Mouse (Mus musculus) WW6 (cell line): ENCODE results near the gene Atg4c.

ENCODE experiments used
- DNase-seq: peaks from one replicate; pipeline ENCODE4 v3.0.0-alpha.2; 2013; ENCODE audit warnings: low read depth, low spot score

Gene Atg4c

GRCm38 (mm10) chr4:99186412-99187125 lies 7.2 kb upstream of the Atg4c start:
- DNase-seq: no peak

- DNase-seq: no peak
Measured at GRCm38 (mm10) chr4:99192640-99193039, 1.1 kb upstream of the Atg4c start.

GRCm38 (mm10) chr4:99193214-99193613 lies 520 bp upstream of the Atg4c start:
- no peak for DNase-seq

GRCm38 (mm10) chr4:99194826-99195225 lies 1.1 kb downstream of the Atg4c start:
- DNase-seq: no peak

GRCm38 (mm10) chr4:99198721-99199120 lies 5.0 kb downstream of the Atg4c start:
- no peak for DNase-seq

GRCm38 (mm10) chr4:99199757-99200251 lies 6.1 kb downstream of the Atg4c start:
- no peak for DNase-seq

GRCm38 (mm10) chr4:99200383-99201136 lies 6.8 kb downstream of the Atg4c start:
- no peak for DNase-seq

GRCm38 (mm10) chr4:99205773-99206172 lies 12.0 kb downstream of the Atg4c start:
- DNase-seq: no peak

- no peak for DNase-seq
Measured at GRCm38 (mm10) chr4:99206356-99206755, 12.6 kb downstream of the Atg4c start.

- no peak for DNase-seq
Measured at GRCm38 (mm10) chr4:99210087-99210486, 16.4 kb downstream of the Atg4c start.

GRCm38 (mm10) chr4:99211606-99212005 lies 17.9 kb downstream of the Atg4c start:
- no peak for DNase-seq

- no peak for DNase-seq
Measured at GRCm38 (mm10) chr4:99213123-99213522, 19.4 kb downstream of the Atg4c start.

GRCm38 (mm10) chr4:99222221-99222620 lies 28.5 kb downstream of the Atg4c start:
- DNase-seq: no peak

GRCm38 (mm10) chr4:99224790-99225189 lies 31.1 kb downstream of the Atg4c start:
- DNase-seq: no peak

GRCm38 (mm10) chr4:99227226-99227625 lies 33.5 kb downstream of the Atg4c start:
- DNase-seq: no peak

- DNase-seq: no peak
Measured at GRCm38 (mm10) chr4:99229371-99229770, 35.6 kb downstream of the Atg4c start.

- DNase-seq: peak; percentile 13
Measured at GRCm38 (mm10) chr4:99235203-99235856, 41.6 kb downstream of the Atg4c start.

- DNase-seq: peak; percentile 36
Measured at GRCm38 (mm10) chr4:99238305-99238704, 44.6 kb downstream of the Atg4c start.

GRCm38 (mm10) chr4:99241674-99242073 lies 47.9 kb downstream of the Atg4c start:
- peak; percentile 45 for DNase-seq

GRCm38 (mm10) chr4:99249358-99249757 lies 55.6 kb downstream of the Atg4c start:
- no peak for DNase-seq

GRCm38 (mm10) chr4:99249826-99250225 lies 56.1 kb downstream of the Atg4c start:
- no peak for DNase-seq

- DNase-seq: no peak
Measured at GRCm38 (mm10) chr4:99252957-99253356, 59.2 kb downstream of the Atg4c start.
